Mouse (Mus musculus) ES-Bruce4 (cell line): ENCODE results near the gene Pbrm1.

ENCODE experiments used
- CTCF ChIP-seq: IDR thresholded peaks from one replicate; pipeline ENCODE4 v1.8.1; 2011; ENCODE audit warnings: low read depth, low read length
- EP300 ChIP-seq: IDR thresholded peaks from 2 replicates; pipeline ENCODE4 v1.6.1; 2011; ENCODE audit warnings: low read depth, low read length; ENCODE audit not compliant: insufficient read depth
- POLR2A ChIP-seq: IDR thresholded peaks from one replicate; pipeline ENCODE4 v1.8.1; 2011; ENCODE audit warnings: low read length; ENCODE audit not compliant: insufficient read depth

DNA sequence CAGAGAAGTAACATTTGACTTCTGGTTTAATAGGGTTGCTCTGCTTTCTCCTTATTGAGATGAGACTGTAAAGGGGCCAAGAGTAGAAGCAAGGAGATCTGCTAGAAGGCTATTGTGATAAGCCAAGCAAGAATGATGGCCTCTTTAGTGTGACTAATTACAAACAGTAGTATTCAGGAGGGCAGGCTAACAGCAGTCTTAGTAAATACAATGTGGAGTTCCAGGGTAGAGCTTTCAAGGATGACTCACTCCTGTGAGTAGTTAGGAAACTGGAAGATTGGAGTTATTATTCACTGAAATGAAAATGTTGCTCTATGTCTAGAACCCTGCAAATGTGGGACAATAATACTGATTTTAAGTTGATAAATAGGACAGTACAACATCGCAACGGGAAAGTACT is 69.6 kb downstream of the Pbrm1 start:
- no peak for TF ChIP-seq EP300
- TF ChIP-seq CTCF, result no peak
- no peak for TF ChIP-seq POLR2A
